Mouse (Mus musculus) brain, embryonic 14.5 days (tissue): ENCODE data around the gene Os9.
A peak's percentile ranks its signal among the peaks of the same experiment; 100 is the strongest.

Experiments
- CTCF ChIP-seq: fragments of 200-500 bp; IDR thresholded peaks from 2 replicates; pipeline ENCODE4 v1.5.1; 2012; ENCODE audit warnings: inconsistent platforms, mild to moderate bottlenecking, moderate library complexity, borderline replicate concordance; ENCODE audit not compliant: insufficient read depth, insufficient read length; ENCODE audit errors: extremely low read depth
- POLR2A ChIP-seq: fragments of 200-500 bp; IDR thresholded peaks from 2 replicates; pipeline ENCODE4 v1.6.1; 2012; ENCODE audit warnings: mild to moderate bottlenecking, inconsistent platforms, borderline replicate concordance; ENCODE audit not compliant: poor library complexity, insufficient read depth, insufficient read length, severe bottlenecking; ENCODE audit errors: extremely low read depth

DNA sequence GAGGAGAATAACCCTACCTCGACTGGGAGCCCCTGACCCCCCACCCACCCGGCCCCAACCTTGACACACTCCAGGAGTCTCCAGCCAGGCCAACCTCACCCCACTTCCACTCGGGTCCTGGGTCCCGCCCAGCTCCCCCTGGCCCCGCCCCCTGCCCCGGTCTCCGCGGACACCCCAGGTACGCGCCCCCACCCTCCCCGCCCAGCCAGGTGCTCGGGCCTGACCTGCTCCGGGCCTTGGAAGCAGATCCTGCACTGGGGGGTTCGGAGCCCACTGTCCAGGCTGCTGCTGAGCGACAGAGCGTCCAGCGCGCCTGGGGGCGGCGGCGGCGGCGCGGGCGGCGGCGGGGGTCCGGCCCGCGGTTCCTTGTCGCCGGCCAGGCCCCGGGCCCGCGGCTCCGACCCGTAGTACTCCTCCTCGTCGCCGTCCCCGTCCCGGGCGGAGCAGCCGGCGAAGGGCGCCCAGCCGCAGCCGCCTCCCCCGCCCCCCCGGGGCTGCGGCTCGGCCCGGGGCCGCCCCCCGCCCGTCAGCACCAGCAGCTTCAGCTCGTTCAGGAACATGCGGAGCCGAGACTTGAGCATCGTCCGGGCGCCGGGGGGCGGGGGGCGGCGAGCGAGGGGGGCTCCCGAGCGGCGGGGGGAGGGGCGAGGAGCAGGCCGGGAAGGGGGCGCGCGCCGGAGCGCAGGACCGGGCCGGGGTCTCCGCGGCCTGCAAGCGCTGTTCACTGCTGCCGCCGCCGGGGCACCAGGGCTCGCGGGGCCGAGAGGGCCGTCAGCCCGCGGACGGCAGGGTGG lies 61.6 kb downstream of the Os9 start:
- TF ChIP-seq CTCF (no peak), POLR2A (0 out of 2 replicates have a peak, but pooled peaks have one; percentile 28)
